23 mouse cellular contexts compared by ENCODE assay signal in genomic region chr8:76148681-76149080, GRCm38 (mm10).
DNase-seq lines count a peak whose midpoint lies in the region; ATAC-seq lines count a peak whose summit lies in the region.
"Had no signal": no experiment of that assay in that cellular context is flagged by ENCODE, and none has a peak within 500 bp of the region (broad histone marks: within the 10 kb centered on the region; RNA-seq: fewer than 3 reads in every experiment).

No protein-coding gene starts in this region.

- WGBS in kidney, embryonic 15.5 days: 34% methylated on average over 4 of the region's 4 CpGs
- 75% methylated on average over 4 of the region's 4 CpGs for WGBS in limb, embryonic 10.5 days

- H3K27ac ChIP-seq in kidney, embryonic 15.5 days: no peak overlapping the region
- H3K27ac ChIP-seq in limb, embryonic 10.5 days: no peak overlapping the region
- H3K27ac ChIP-seq: heart, embryonic 10.5 days; hindbrain, embryonic 13.5 days; left cerebral cortex, adult 2 months; neural tube, embryonic 12.5 days had no signal

- intact Hi-C loops in heart, postnatal 25 days (cut with DNase I): no loop called here

- H3K4me3 ChIP-seq in kidney, embryonic 15.5 days (replicated peaks): no peak overlapping the region
- no peak overlapping the region for H3K4me3 ChIP-seq in limb, embryonic 10.5 days
- H3K4me3 ChIP-seq: heart, embryonic 10.5 days; hindbrain, embryonic 13.5 days; left cerebral cortex, adult 2 months; neural tube, embryonic 12.5 days had no signal

- no peaks in the 10 kb centered on the region for H3K4me1 ChIP-seq in kidney, embryonic 15.5 days
- peaks cover 2% of the 10 kb centered on the region; the same call in 1 of the 2 replicates for H3K4me1 ChIP-seq in limb, embryonic 10.5 days
- H3K4me1 ChIP-seq: heart, embryonic 10.5 days; hindbrain, embryonic 13.5 days; neural tube, embryonic 12.5 days had no signal

- no peak overlapping the region for H3K4me2 ChIP-seq in kidney, embryonic 15.5 days
- H3K4me2 ChIP-seq: hindbrain, embryonic 13.5 days; midbrain, embryonic 11.5 days; neural tube, embryonic 12.5 days had no signal

- peak; percentile 75 for ATAC-seq in kidney, embryonic 15.5 days (replicated peaks; ENCODE audit: low FRiP score)
- ATAC-seq: forebrain, embryonic 16.5 days; intestine, embryonic 16.5 days; liver, postnatal 0 days had no signal

- no peaks in the 10 kb centered on the region for H3K27me3 ChIP-seq in kidney, embryonic 15.5 days
- no peaks in the 10 kb centered on the region for H3K27me3 ChIP-seq in limb, embryonic 10.5 days (ENCODE audit: low read depth, poor library complexity, severe bottlenecking)
- H3K27me3 ChIP-seq: hindbrain, embryonic 13.5 days; neural tube, embryonic 12.5 days had no signal

- H3K9me3 ChIP-seq in kidney, embryonic 15.5 days (replicated peaks): no peaks in the 10 kb centered on the region
- no peaks in the 10 kb centered on the region for H3K9me3 ChIP-seq in limb, embryonic 10.5 days (replicated peaks)
- H3K9me3 ChIP-seq: heart, embryonic 10.5 days; hindbrain, embryonic 13.5 days; neural tube, embryonic 12.5 days had no signal

- H3K36me3 ChIP-seq in kidney, embryonic 15.5 days: no peaks in the 10 kb centered on the region
- no peaks in the 10 kb centered on the region for H3K36me3 ChIP-seq in limb, embryonic 10.5 days
- H3K36me3 ChIP-seq: heart, embryonic 10.5 days; hindbrain, embryonic 13.5 days; neural tube, embryonic 12.5 days had no signal

- no peak overlapping the region for H3K9ac ChIP-seq in kidney, embryonic 15.5 days
- H3K9ac ChIP-seq: hindbrain, embryonic 13.5 days; liver, postnatal 0 days; neural tube, embryonic 12.5 days had no signal

- DNase-seq in kidney, adult 11 months: no peak
- peak; percentile 16 for DNase-seq in 416B (ENCODE audit: low read depth)
- DNase-seq in embryo, embryonic 11 days: peak; percentile 19
- peak; percentile 32 for DNase-seq in limb, embryonic 10.5 days (ENCODE audit: low spot score)
- DNase-seq in heart, postnatal 25 days (ENCODE audit: low spot score): no peak
- DNase-seq in frontal cortex, postnatal 25 days (ENCODE audit: low spot score in 2 of 2): no peak
- DNase-seq: adrenal gland, adult 8-10 months; cerebellum, adult 9-10 months; layer of hippocampus, adult 9-11 months; left cerebral cortex, postnatal 4 days; liver, postnatal 0 days; lung, postnatal 36 days; right cerebral cortex, postnatal 25 days; thymus, adult 18-20 months; thymus, postnatal 4 days had no signal

Comparison
In these comparisons a context has a peak if more than half of its experiments do, and no peak if none do; other contexts are left out.
1. DNase-seq: peak in 416B (single experiment), embryo, embryonic 11 days (single experiment) and limb, embryonic 10.5 days (single experiment); none in kidney, adult 11 months (single experiment), heart, postnatal 25 days (single experiment) and frontal cortex, postnatal 25 days (0 of 2).